Mouse (Mus musculus): ENCODE results near the gene Rnf144a.

Gene Rnf144a

GRCm38 (mm10) chr12:26410443-26410842 is 4.6 kb downstream of the Rnf144a start:
- no peak for DNase-seq (ENCODE audit: low spot score)

- DNase-seq (ENCODE audit: low spot score), result no peak
Observed at GRCm38 (mm10) chr12:26408707-26409106, 6.3 kb downstream of the Rnf144a start.

GRCm38 (mm10) chr12:26404781-26405702 is 10.0 kb downstream of the Rnf144a start:
- peak; percentile 64 for DNase-seq (ENCODE audit: low spot score)

- DNase-seq (ENCODE audit: low spot score), result peak; percentile 72
Observed at GRCm38 (mm10) chr12:26403372-26404125, 11.5 kb downstream of the Rnf144a start.

- peak; percentile 30 for DNase-seq (ENCODE audit: low spot score)
Observed at GRCm38 (mm10) chr12:26401696-26402470, 13.2 kb downstream of the Rnf144a start.

- no peak for DNase-seq (ENCODE audit: low spot score)
Observed at GRCm38 (mm10) chr12:26401254-26401653, 13.8 kb downstream of the Rnf144a start.

GRCm38 (mm10) chr12:26400762-26401161 is 14.3 kb downstream of the Rnf144a start:
- no peak for DNase-seq (ENCODE audit: low spot score)

GRCm38 (mm10) chr12:26399391-26399790 is 15.7 kb downstream of the Rnf144a start:
- DNase-seq (ENCODE audit: low spot score), result no peak

GRCm38 (mm10) chr12:26398597-26398996 is 16.5 kb downstream of the Rnf144a start:
- peak; percentile 62 for DNase-seq (ENCODE audit: low spot score)

GRCm38 (mm10) chr12:26394485-26395470 is 20.3 kb downstream of the Rnf144a start:
- DNase-seq (ENCODE audit: low spot score), result no peak

- DNase-seq (ENCODE audit: low spot score), result no peak
Observed at GRCm38 (mm10) chr12:26393291-26393690, 21.8 kb downstream of the Rnf144a start.

- DNase-seq (ENCODE audit: low spot score), result peak; percentile 21
Observed at GRCm38 (mm10) chr12:26391162-26391561, 23.9 kb downstream of the Rnf144a start.

- peak; percentile 47 for DNase-seq (ENCODE audit: low spot score)
Observed at GRCm38 (mm10) chr12:26387523-26387922, 27.5 kb downstream of the Rnf144a start.

- no peak for DNase-seq (ENCODE audit: low spot score)
Observed at GRCm38 (mm10) chr12:26386947-26387346, 28.1 kb downstream of the Rnf144a start.

- no peak for DNase-seq (ENCODE audit: low spot score)
Observed at GRCm38 (mm10) chr12:26386189-26386588, 28.9 kb downstream of the Rnf144a start.

- DNase-seq (ENCODE audit: low spot score), result no peak
Observed at GRCm38 (mm10) chr12:26385735-26386134, 29.3 kb downstream of the Rnf144a start.

- no peak for DNase-seq (ENCODE audit: low spot score)
Observed at GRCm38 (mm10) chr12:26381730-26382129, 33.3 kb downstream of the Rnf144a start.

GRCm38 (mm10) chr12:26379797-26380196 is 35.3 kb downstream of the Rnf144a start:
- DNase-seq (ENCODE audit: low spot score), result no peak

GRCm38 (mm10) chr12:26377691-26378090 is 37.4 kb downstream of the Rnf144a start:
- DNase-seq (ENCODE audit: low spot score), result no peak

GRCm38 (mm10) chr12:26376541-26377323 is 38.3 kb downstream of the Rnf144a start:
- no peak for DNase-seq (ENCODE audit: low spot score)
